Mouse (Mus musculus) neural tube, embryonic 15.5 days (tissue): Measurements from ENCODE around the gene Ctnna3. TPM values are rescaled to one million over a fixed set of nuclear protein-coding genes. Genes with fewer than 3 reads are reported as not detected.
"Not testable (repeated sequence)": the region's sequence is repeated elsewhere in the genome, so short reads cannot be mapped to it uniquely, and the experiment has no call there.

Experiments used
- ATAC-seq: fragments of 200-750 bp; cut with Nextera tagmentation; 2 replicates; pipeline ENCODE4 v1.8.0; 2017; ENCODE audit warnings: mild to moderate bottlenecking, moderate TSS enrichment, moderate library complexity; ENCODE audit not compliant: low FRiP score
- H3K27ac ChIP-seq: fragments of 300-500 bp; sonication (generic); replicated peaks from 2 replicates; pipeline ENCODE4 v1.5.1; 2015; ENCODE audit warnings: mild to moderate bottlenecking, inconsistent platforms
- H3K27me3 ChIP-seq: fragments of 300-500 bp; sonication (generic); replicated peaks from 2 replicates; pipeline ENCODE4 v1.6.1; 2015; ENCODE audit warnings: inconsistent platforms
- H3K36me3 ChIP-seq: fragments of 300-500 bp; sonication (generic); 2 replicates; pipeline ENCODE4 v1.6.1; 2015; ENCODE audit warnings: inconsistent platforms
- H3K4me1 ChIP-seq: fragments of 300-500 bp; sonication (generic); 2 replicates; pipeline ENCODE4 v1.6.1; 2015; ENCODE audit warnings: inconsistent platforms
- H3K4me2 ChIP-seq: fragments of 300-500 bp; sonication (generic); 2 replicates; pipeline ENCODE4 v1.6.1; 2015; ENCODE audit warnings: inconsistent platforms, mild to moderate bottlenecking, moderate library complexity
- H3K4me3 ChIP-seq: fragments of 300-500 bp; sonication (generic); replicated peaks from 2 replicates; pipeline ENCODE4 v1.5.1; 2015; ENCODE audit warnings: mild to moderate bottlenecking, inconsistent platforms
- H3K9ac ChIP-seq: fragments of 300-500 bp; sonication (generic); replicated peaks from 2 replicates; pipeline ENCODE4 v1.6.1; 2015; ENCODE audit warnings: mild to moderate bottlenecking, inconsistent platforms
- H3K9me3 ChIP-seq: fragments of 300-500 bp; sonication (generic); replicated peaks from 2 replicates; pipeline ENCODE4 v1.6.1; 2016; ENCODE audit warnings: inconsistent platforms
- WGBS: fragments of 180-500 bp; shearing (Covaris S2); methylation state at CpG from one replicate; pipeline ENCODE4 v1.1.7; 2015; ENCODE audit warnings: mixed read lengths; 5-methylcytosine and 5-hydroxymethylcytosine counted together
- polyA plus RNA-seq: library from polyadenylated mRNA; unstranded; fragments of >200 nt; fragmentation: Nextera tagmentation; extraction: Ambion mirVana; gene quantifications from 2 replicates; pipeline ENCODE4 v1.2.1, GENCODE M21; 2015

The Ctnna3 gene
- polyA plus RNA-seq, 1 experiment from 2014 or later, result 9.5 TPM

- ATAC-seq, result no peak; the same call in 1 of the 2 replicates
- Histone ChIP-seq H3K36me3 (no peaks in the 10 kb centered on the region), H3K9me3 (no peaks in the 10 kb centered on the region), H3K9ac (peak overlapping the region; percentile 56), H3K27ac (peak overlapping the region; percentile 48), H3K4me1 (peaks cover 6% of the 10 kb centered on the region; the same call in 1 of the 2 replicates), H3K27me3 (no peaks in the 10 kb centered on the region), H3K4me2 (peak overlapping the region; percentile 80), H3K4me3 (peak overlapping the region; percentile 74)
- WGBS, result 27% methylated on average over 19 of the region's 19 CpGs
Observed at GRCm38 (mm10) chr10:63428243-63429022, 1.5 kb upstream of the Ctnna3 start.

- peak overlapping the region; percentile 74 for H3K4me3 ChIP-seq
- H3K4me2 ChIP-seq, result peak overlapping the region; percentile 80
- H3K9me3 ChIP-seq, result no peaks in the 10 kb centered on the region
- WGBS, result 2% methylated on average over 11 of the region's 11 CpGs
- H3K27ac ChIP-seq, result peak overlapping the region; percentile 48
- no peaks in the 10 kb centered on the region for H3K27me3 ChIP-seq
- ATAC-seq, result no peak
- peak overlapping the region; percentile 56 for H3K9ac ChIP-seq
- H3K4me1 ChIP-seq, result peaks cover 6% of the 10 kb centered on the region; the same call in 1 of the 2 replicates
- no peaks in the 10 kb centered on the region for H3K36me3 ChIP-seq
Observed at GRCm38 (mm10) chr10:63429023-63429340, 916 bp upstream of the Ctnna3 start.

- Histone ChIP-seq H3K27me3 (no peaks in the 10 kb centered on the region), H3K27ac (peak overlapping the region; percentile 83), H3K4me2 (peak overlapping the region; percentile 80), H3K9me3 (no peaks in the 10 kb centered on the region), H3K4me1 (peaks cover 6% of the 10 kb centered on the region; the same call in 1 of the 2 replicates), H3K9ac (peak overlapping the region; percentile 56), H3K4me3 (peak overlapping the region; percentile 74), H3K36me3 (no peaks in the 10 kb centered on the region)
- WGBS, result under 1% methylated on average over 34 of the region's 34 CpGs
- ATAC-seq, result peak; percentile 94
Observed at GRCm38 (mm10) chr10:63429380-63429779, 518 bp upstream of the Ctnna3 start.

GRCm38 (mm10) chr10:63431221-63431736 is 1.4 kb downstream of the Ctnna3 start:
- ATAC-seq, result no peak
- H3K36me3 ChIP-seq, result no peaks in the 10 kb centered on the region
- 92% methylated on average over 7 of the region's 7 CpGs for WGBS
- H3K4me2 ChIP-seq, result no peak overlapping the region
- H3K4me3 ChIP-seq, result no peak overlapping the region
- no peaks in the 10 kb centered on the region for H3K27me3 ChIP-seq
- no peaks in the 10 kb centered on the region for H3K9me3 ChIP-seq
- H3K4me1 ChIP-seq, result peaks cover 6% of the 10 kb centered on the region; the same call in 1 of the 2 replicates
- no peak overlapping the region for H3K9ac ChIP-seq
- no peak overlapping the region for H3K27ac ChIP-seq

- peaks cover 6% of the 10 kb centered on the region; the same call in 1 of the 2 replicates for H3K4me1 ChIP-seq
- no peak overlapping the region for H3K27ac ChIP-seq
- no peak overlapping the region for H3K4me2 ChIP-seq
- no peak overlapping the region for H3K4me3 ChIP-seq
- H3K36me3 ChIP-seq, result no peaks in the 10 kb centered on the region
- no peak overlapping the region for H3K9ac ChIP-seq
- H3K27me3 ChIP-seq, result no peaks in the 10 kb centered on the region
- WGBS, result 92% methylated on average over 8 of the region's 8 CpGs
- no peak for ATAC-seq
- H3K9me3 ChIP-seq, result no peaks in the 10 kb centered on the region
Observed at GRCm38 (mm10) chr10:63432099-63432498, 2.2 kb downstream of the Ctnna3 start.

GRCm38 (mm10) chr10:63432887-63433286 is 3.0 kb downstream of the Ctnna3 start:
- Histone ChIP-seq H3K36me3 (no peaks in the 10 kb centered on the region), H3K4me1 (peaks cover 6% of the 10 kb centered on the region; the same call in 1 of the 2 replicates), H3K9me3 (no peaks in the 10 kb centered on the region), H3K9ac (no peak overlapping the region), H3K27me3 (no peaks in the 10 kb centered on the region), H3K4me2 (no peak overlapping the region), H3K4me3 (no peak overlapping the region), H3K27ac (no peak overlapping the region)
- ATAC-seq, result no peak
- 95% methylated on average over 2 of the region's 2 CpGs for WGBS

GRCm38 (mm10) chr10:63438736-63439262 is 8.9 kb downstream of the Ctnna3 start:
- Histone ChIP-seq H3K27ac (no peak overlapping the region), H3K4me1 (no peaks in the 10 kb centered on the region), H3K9me3 (no peaks in the 10 kb centered on the region), H3K4me2 (no peak overlapping the region), H3K27me3 (no peaks in the 10 kb centered on the region), H3K4me3 (no peak overlapping the region), H3K36me3 (no peaks in the 10 kb centered on the region), H3K9ac (no peak overlapping the region)
- no peak for ATAC-seq

GRCm38 (mm10) chr10:63439694-63440228 is 9.9 kb downstream of the Ctnna3 start:
- Histone ChIP-seq H3K4me3 (no peak overlapping the region), H3K9ac (no peak overlapping the region), H3K27me3 (no peaks in the 10 kb centered on the region), H3K4me2 (no peak overlapping the region), H3K27ac (no peak overlapping the region), H3K9me3 (no peaks in the 10 kb centered on the region), H3K36me3 (no peaks in the 10 kb centered on the region), H3K4me1 (no peaks in the 10 kb centered on the region)
- no peak for ATAC-seq
- 73% methylated on average over 7 of the region's 7 CpGs for WGBS

GRCm38 (mm10) chr10:63444602-63445387 is 14.9 kb downstream of the Ctnna3 start:
- not testable (repeated sequence) for H3K4me2 ChIP-seq, H3K27me3 ChIP-seq, H3K9ac ChIP-seq, H3K36me3 ChIP-seq, H3K9me3 ChIP-seq, ATAC-seq, H3K4me3 ChIP-seq, H3K27ac ChIP-seq, H3K4me1 ChIP-seq
- WGBS, result 93% methylated on average over 13 of the region's 13 CpGs

GRCm38 (mm10) chr10:63453926-63454325 is 24.0 kb downstream of the Ctnna3 start:
- Histone ChIP-seq H3K9me3 (no peaks in the 10 kb centered on the region), H3K4me3 (no peak overlapping the region), H3K9ac (no peak overlapping the region), H3K36me3 (no peaks in the 10 kb centered on the region), H3K4me2 (no peak overlapping the region), H3K27me3 (no peaks in the 10 kb centered on the region), H3K4me1 (peaks cover 8% of the 10 kb centered on the region), H3K27ac (no peak overlapping the region)
- ATAC-seq, result no peak
- WGBS, result 92% methylated on average over 4 of the region's 4 CpGs

- Histone ChIP-seq H3K9ac (no peak overlapping the region), H3K4me1 (peaks cover 8% of the 10 kb centered on the region), H3K4me3 (no peak overlapping the region), H3K27ac (peak overlapping the region; percentile 66), H3K9me3 (no peaks in the 10 kb centered on the region), H3K4me2 (no peak overlapping the region), H3K27me3 (no peaks in the 10 kb centered on the region), H3K36me3 (no peaks in the 10 kb centered on the region)
- ATAC-seq, result peak; percentile 78
- 26% methylated on average over 8 of the region's 8 CpGs for WGBS
Observed at GRCm38 (mm10) chr10:63455110-63455878, 25.4 kb downstream of the Ctnna3 start.
